Mouse (Mus musculus): ENCODE results near the gene Picalm.
A peak's percentile ranks its signal among the peaks of the same experiment; 100 is the strongest.

Gene Picalm

GRCm38 (mm10) chr7:90129732-90130392 is at the start of gene Picalm:
Gene Picalm (plus strand): TSS chr7:90130213.
- peak; percentile 94 for DNase-seq (ENCODE audit: low read depth, low spot score)

GRCm38 (mm10) chr7:90083799-90084198 is 46.2 kb upstream of the Picalm start:
- DNase-seq (ENCODE audit: low read depth, low spot score): no peak

GRCm38 (mm10) chr7:90084531-90084930 is 45.5 kb upstream of the Picalm start:
- no peak for DNase-seq (ENCODE audit: low read depth, low spot score)

GRCm38 (mm10) chr7:90085713-90086112 is 44.3 kb upstream of the Picalm start:
- DNase-seq (ENCODE audit: low read depth, low spot score): no peak

GRCm38 (mm10) chr7:90086821-90087220 is 43.2 kb upstream of the Picalm start:
- no peak for DNase-seq (ENCODE audit: low read depth, low spot score)

GRCm38 (mm10) chr7:90090996-90091395 is 39.0 kb upstream of the Picalm start:
- no peak for DNase-seq (ENCODE audit: low read depth, low spot score)

- DNase-seq (ENCODE audit: low read depth, low spot score): no peak
These were observed 38.3 kb upstream of the Picalm start for GRCm38 (mm10) chr7:90091756-90092155.

- DNase-seq (ENCODE audit: low read depth, low spot score): no peak
These were observed 37.3 kb upstream of the Picalm start for GRCm38 (mm10) chr7:90092452-90093450.

GRCm38 (mm10) chr7:90095097-90095496 is 34.9 kb upstream of the Picalm start:
- DNase-seq (ENCODE audit: low read depth, low spot score): no peak

GRCm38 (mm10) chr7:90095766-90096372 is 34.1 kb upstream of the Picalm start:
- DNase-seq (ENCODE audit: low read depth, low spot score): no peak

GRCm38 (mm10) chr7:90096609-90097008 is 33.4 kb upstream of the Picalm start:
- no peak for DNase-seq (ENCODE audit: low read depth, low spot score)

GRCm38 (mm10) chr7:90098253-90098652 is 31.8 kb upstream of the Picalm start:
- DNase-seq (ENCODE audit: low read depth, low spot score): no peak

GRCm38 (mm10) chr7:90099248-90099647 is 30.8 kb upstream of the Picalm start:
- no peak for DNase-seq (ENCODE audit: low read depth, low spot score)

- no peak for DNase-seq (ENCODE audit: low read depth, low spot score)
These were observed 29.3 kb upstream of the Picalm start for GRCm38 (mm10) chr7:90100614-90101160.

GRCm38 (mm10) chr7:90116100-90116499 is 13.9 kb upstream of the Picalm start:
- no peak for DNase-seq (ENCODE audit: low read depth, low spot score)

GRCm38 (mm10) chr7:90120106-90120505 is 9.9 kb upstream of the Picalm start:
- DNase-seq (ENCODE audit: low read depth, low spot score): no peak

- DNase-seq (ENCODE audit: low read depth, low spot score): no peak
These were observed 5.0 kb upstream of the Picalm start for GRCm38 (mm10) chr7:90124991-90125390.

- DNase-seq (ENCODE audit: low read depth, low spot score): no peak
These were observed 1.3 kb upstream of the Picalm start for GRCm38 (mm10) chr7:90128631-90129200.

GRCm38 (mm10) chr7:90129271-90129731 is 712 bp upstream of the Picalm start:
- peak; percentile 38 for DNase-seq (ENCODE audit: low read depth, low spot score)

- DNase-seq (ENCODE audit: low read depth, low spot score): peak; percentile 23
These were observed 725 bp downstream of the Picalm start for GRCm38 (mm10) chr7:90130501-90131375.

GRCm38 (mm10) chr7:90131376-90131651 is 1.3 kb downstream of the Picalm start:
- no peak for DNase-seq (ENCODE audit: low read depth, low spot score)

Data from ES-CJ7 (cell line).